Mouse (Mus musculus): ENCODE measurements at regions not wholly inside any gene's neighbourhood (a gene's known extent, or its start where the extent isn't known, plus 50 kb on each side); places are given as distances from the start of the nearest gene placed in this dataset.

GRCm38 (mm10) chr5:97330074-97330473 is 62.1 kb downstream of the Naa11 start:
- no peaks in the 10 kb centered on the region for H3K9me3 ChIP-seq (ENCODE audit: control insufficient read depth, low read length)
- H3K4me1 ChIP-seq (ENCODE audit: control insufficient read depth, insufficient read depth, low read length) = no peaks in the 10 kb centered on the region
- no peak overlapping the region for H3K4me2 ChIP-seq (replicated peaks; ENCODE audit: low read depth, low read length)
- H3K27me3 ChIP-seq (ENCODE audit: control insufficient read depth, insufficient read depth, low read length) = no peaks in the 10 kb centered on the region
- WGBS = 39% methylated on average over 1 of the region's 1 CpGs
- H3K27ac ChIP-seq (ENCODE audit: low read depth, low read length) = no peak overlapping the region
- 0 out of 2 replicates have a peak, but pooled peaks have one; percentile 35 for ATAC-seq (ENCODE audit: low FRiP score, low TSS enrichment)
- no peak overlapping the region for H3K4me3 ChIP-seq (ENCODE audit: low read length)
- no peak overlapping the region for H3K9ac ChIP-seq (ENCODE audit: low read depth, low read length)
- H3K36me3 ChIP-seq (ENCODE audit: control insufficient read depth, insufficient read depth, low read length) = no peaks in the 10 kb centered on the region

- H3K27me3 ChIP-seq (ENCODE audit: control insufficient read depth, insufficient read depth, low read length) = no peaks in the 10 kb centered on the region
- H3K36me3 ChIP-seq (ENCODE audit: control insufficient read depth, insufficient read depth, low read length) = no peaks in the 10 kb centered on the region
- H3K27ac ChIP-seq (ENCODE audit: low read depth, low read length) = no peak overlapping the region
- ATAC-seq (ENCODE audit: low FRiP score, low TSS enrichment) = no peak
- no peak overlapping the region for H3K4me2 ChIP-seq (replicated peaks; ENCODE audit: low read depth, low read length)
- 87% methylated on average over 5 of the region's 5 CpGs for WGBS
- no peak overlapping the region for H3K9ac ChIP-seq (ENCODE audit: low read depth, low read length)
- H3K9me3 ChIP-seq (ENCODE audit: control insufficient read depth, low read length) = no peaks in the 10 kb centered on the region
- H3K4me3 ChIP-seq (ENCODE audit: low read length) = no peak overlapping the region
- H3K4me1 ChIP-seq (ENCODE audit: control insufficient read depth, insufficient read depth, low read length) = no peaks in the 10 kb centered on the region
These were observed 66.3 kb downstream of the Naa11 start for GRCm38 (mm10) chr5:97325831-97326230.

GRCm38 (mm10) chr5:97323873-97324272 is 68.3 kb downstream of the Naa11 start:
- no peak for ATAC-seq (ENCODE audit: low FRiP score, low TSS enrichment)
- Histone ChIP-seq H3K27ac (ENCODE audit: low read depth, low read length) (no peak overlapping the region), H3K9ac (ENCODE audit: low read depth, low read length) (no peak overlapping the region), H3K9me3 (ENCODE audit: control insufficient read depth, low read length) (no peaks in the 10 kb centered on the region), H3K4me3 (ENCODE audit: low read length) (no peak overlapping the region), H3K4me1 (ENCODE audit: control insufficient read depth, insufficient read depth, low read length) (no peaks in the 10 kb centered on the region), H3K36me3 (ENCODE audit: control insufficient read depth, insufficient read depth, low read length) (no peaks in the 10 kb centered on the region), H3K27me3 (ENCODE audit: control insufficient read depth, insufficient read depth, low read length) (no peaks in the 10 kb centered on the region), H3K4me2 (replicated peaks; ENCODE audit: low read depth, low read length) (no peak overlapping the region)
- WGBS = 56% methylated on average over 3 of the region's 3 CpGs

- Histone ChIP-seq H3K4me2 (replicated peaks; ENCODE audit: low read depth, low read length) (no peak overlapping the region), H3K36me3 (ENCODE audit: control insufficient read depth, insufficient read depth, low read length) (no peaks in the 10 kb centered on the region), H3K4me1 (ENCODE audit: control insufficient read depth, insufficient read depth, low read length) (no peaks in the 10 kb centered on the region), H3K27me3 (ENCODE audit: control insufficient read depth, insufficient read depth, low read length) (no peaks in the 10 kb centered on the region), H3K9me3 (ENCODE audit: control insufficient read depth, low read length) (no peaks in the 10 kb centered on the region), H3K27ac (ENCODE audit: low read depth, low read length) (no peak overlapping the region), H3K4me3 (ENCODE audit: low read length) (no peak overlapping the region), H3K9ac (ENCODE audit: low read depth, low read length) (no peak overlapping the region)
- no peak for ATAC-seq (ENCODE audit: low FRiP score, low TSS enrichment)
- 91% methylated on average over 2 of the region's 2 CpGs for WGBS
These were observed 72.2 kb downstream of the Naa11 start for GRCm38 (mm10) chr5:97319816-97320487.

GRCm38 (mm10) chr5:97306902-97307301 is 85.3 kb downstream of the Naa11 start:
- H3K4me1 ChIP-seq (ENCODE audit: control insufficient read depth, insufficient read depth, low read length) = no peaks in the 10 kb centered on the region
- H3K4me3 ChIP-seq (ENCODE audit: low read length) = no peak overlapping the region
- no peak overlapping the region for H3K4me2 ChIP-seq (replicated peaks; ENCODE audit: low read depth, low read length)
- no peak for ATAC-seq (ENCODE audit: low FRiP score, low TSS enrichment)
- no peak overlapping the region for H3K9ac ChIP-seq (ENCODE audit: low read depth, low read length)
- no peaks in the 10 kb centered on the region for H3K27me3 ChIP-seq (ENCODE audit: control insufficient read depth, insufficient read depth, low read length)
- no peak overlapping the region for H3K27ac ChIP-seq (ENCODE audit: low read depth, low read length)
- H3K36me3 ChIP-seq (ENCODE audit: control insufficient read depth, insufficient read depth, low read length) = no peaks in the 10 kb centered on the region
- 91% methylated on average over 4 of the region's 4 CpGs for WGBS
- H3K9me3 ChIP-seq (ENCODE audit: control insufficient read depth, low read length) = no peaks in the 10 kb centered on the region

- 80% methylated on average over 4 of the region's 4 CpGs for WGBS
- no peak for ATAC-seq (ENCODE audit: low FRiP score, low TSS enrichment)
- Histone ChIP-seq H3K27ac (ENCODE audit: low read depth, low read length) (no peak overlapping the region), H3K4me2 (replicated peaks; ENCODE audit: low read depth, low read length) (no peak overlapping the region), H3K27me3 (ENCODE audit: control insufficient read depth, insufficient read depth, low read length) (no peaks in the 10 kb centered on the region), H3K4me3 (ENCODE audit: low read length) (no peak overlapping the region), H3K4me1 (ENCODE audit: control insufficient read depth, insufficient read depth, low read length) (no peaks in the 10 kb centered on the region), H3K9ac (ENCODE audit: low read depth, low read length) (no peak overlapping the region), H3K36me3 (ENCODE audit: control insufficient read depth, insufficient read depth, low read length) (no peaks in the 10 kb centered on the region), H3K9me3 (ENCODE audit: control insufficient read depth, low read length) (no peaks in the 10 kb centered on the region)
These were observed 87.3 kb downstream of the Naa11 start for GRCm38 (mm10) chr5:97304921-97305320.

GRCm38 (mm10) chr5:97301621-97302020 is 90.6 kb downstream of the Naa11 start:
- Histone ChIP-seq H3K9ac (ENCODE audit: low read depth, low read length) (no peak overlapping the region), H3K9me3 (ENCODE audit: control insufficient read depth, low read length) (no peaks in the 10 kb centered on the region), H3K4me3 (ENCODE audit: low read length) (no peak overlapping the region), H3K4me1 (ENCODE audit: control insufficient read depth, insufficient read depth, low read length) (no peaks in the 10 kb centered on the region), H3K27me3 (ENCODE audit: control insufficient read depth, insufficient read depth, low read length) (no peaks in the 10 kb centered on the region), H3K4me2 (replicated peaks; ENCODE audit: low read depth, low read length) (no peak overlapping the region), H3K36me3 (ENCODE audit: control insufficient read depth, insufficient read depth, low read length) (no peaks in the 10 kb centered on the region), H3K27ac (ENCODE audit: low read depth, low read length) (no peak overlapping the region)
- no peak for ATAC-seq (ENCODE audit: low FRiP score, low TSS enrichment)
- WGBS = 81% methylated on average over 4 of the region's 4 CpGs

GRCm38 (mm10) chr5:97300861-97301260 is 91.3 kb downstream of the Naa11 start:
- Histone ChIP-seq H3K27ac (ENCODE audit: low read depth, low read length) (no peak overlapping the region), H3K9me3 (ENCODE audit: control insufficient read depth, low read length) (no peaks in the 10 kb centered on the region)
- no peak for ATAC-seq (ENCODE audit: low FRiP score, low TSS enrichment)

GRCm38 (mm10) chr5:97300114-97300840 is 91.9 kb downstream of the Naa11 start:
- Histone ChIP-seq H3K27me3 (ENCODE audit: control insufficient read depth, insufficient read depth, low read length) (no peaks in the 10 kb centered on the region), H3K4me3 (ENCODE audit: low read length) (no peak overlapping the region), H3K9me3 (ENCODE audit: control insufficient read depth, low read length) (no peaks in the 10 kb centered on the region), H3K27ac (ENCODE audit: low read depth, low read length) (no peak overlapping the region), H3K36me3 (ENCODE audit: control insufficient read depth, insufficient read depth, low read length) (no peaks in the 10 kb centered on the region), H3K4me2 (replicated peaks; ENCODE audit: low read depth, low read length) (no peak overlapping the region), H3K9ac (ENCODE audit: low read depth, low read length) (no peak overlapping the region), H3K4me1 (ENCODE audit: control insufficient read depth, insufficient read depth, low read length) (no peaks in the 10 kb centered on the region)
- ATAC-seq (ENCODE audit: low FRiP score, low TSS enrichment) = no peak
- 88% methylated on average over 6 of the region's 6 CpGs for WGBS

More at GRCm38 (mm10) chr5:97300861-97301260, 91.3 kb downstream of the Naa11 start:
- Histone ChIP-seq H3K4me2 (replicated peaks; ENCODE audit: low read depth, low read length) (no peak overlapping the region), H3K27me3 (ENCODE audit: control insufficient read depth, insufficient read depth, low read length) (no peaks in the 10 kb centered on the region), H3K36me3 (ENCODE audit: control insufficient read depth, insufficient read depth, low read length) (no peaks in the 10 kb centered on the region), H3K4me1 (ENCODE audit: control insufficient read depth, insufficient read depth, low read length) (no peaks in the 10 kb centered on the region), H3K9ac (ENCODE audit: low read depth, low read length) (no peak overlapping the region), H3K4me3 (ENCODE audit: low read length) (no peak overlapping the region)
- WGBS = 67% methylated on average over 5 of the region's 5 CpGs

Data from kidney, embryonic 14.5 days (tissue).